Mouse (Mus musculus) olfactory bulb, adult 2 months (tissue): ENCODE data around the gene Tbc1d4.

ENCODE experiments used
- CTCF ChIP-seq: fragments of 200-500 bp; IDR thresholded peaks from 2 replicates; pipeline ENCODE4 v1.5.1; 2012; ENCODE audit warnings: low read depth, mild to moderate bottlenecking, low read length, moderate library complexity; ENCODE audit not compliant: insufficient read depth
- POLR2A ChIP-seq: fragments of 200-500 bp; IDR thresholded peaks from 2 replicates; pipeline ENCODE4 v1.6.1; 2012; ENCODE audit warnings: mild to moderate bottlenecking, low read depth, low read length, moderate library complexity; ENCODE audit not compliant: insufficient read depth

GRCm38 (mm10) chr14:101465893-101466292 lies 143.1 kb downstream of the Tbc1d4 start:
- TF ChIP-seq CTCF (no peak), POLR2A (no peak)
